Mouse (Mus musculus) megakaryocyte, embryonic 14.5 days (primary cell): ENCODE data around the gene Polr1e.

Experiments
- FLI1 ChIP-seq: IDR thresholded peaks from 2 replicates; pipeline ENCODE4 v1.6.1; 2012; ENCODE audit warnings: low read length, inconsistent platforms, mixed read lengths
- GATA1 ChIP-seq: IDR thresholded peaks from 3 replicates; pipeline ENCODE4 v1.6.1; 2012; ENCODE audit warnings: mixed read lengths, low read length, inconsistent platforms, borderline replicate concordance

DNA sequence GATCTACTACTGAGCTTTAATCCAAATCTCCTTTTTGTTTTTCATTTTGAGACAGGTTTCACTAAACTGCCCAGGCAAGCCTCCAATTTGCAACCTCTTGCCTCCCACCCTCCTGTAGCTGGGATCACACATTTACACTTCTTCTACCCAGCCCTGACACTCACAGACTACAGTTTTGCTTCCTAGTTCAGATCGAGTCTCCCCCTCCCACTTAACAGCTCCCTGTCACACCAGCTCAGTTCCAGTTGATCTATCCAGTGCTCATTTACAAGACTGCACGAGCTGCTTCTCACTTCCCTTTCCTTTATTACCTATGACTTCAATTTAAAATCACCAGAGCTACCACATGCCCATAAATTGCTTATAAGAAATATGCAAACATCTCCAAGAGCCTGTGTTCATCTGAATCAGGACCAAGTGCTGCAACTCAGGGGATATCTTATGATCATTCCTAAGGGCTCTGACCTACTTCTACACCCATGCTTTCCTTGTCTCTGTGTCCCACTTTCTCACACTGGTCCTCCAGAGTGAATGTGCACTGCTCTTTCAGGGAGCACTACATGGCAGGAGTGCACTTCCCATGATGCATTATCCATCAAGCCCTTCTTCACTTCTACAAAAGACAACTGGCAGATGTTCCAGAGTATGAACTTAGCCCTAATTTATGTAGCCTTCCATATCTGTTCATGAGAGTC is 47.8 kb downstream of the Polr1e start:
- TF ChIP-seq GATA1 (no peak), FLI1 (no peak)
